Mouse (Mus musculus) forebrain, embryonic 14.5 days (tissue): ENCODE measurements at regions not wholly inside any gene's neighbourhood (a gene's known extent, or its start where the extent isn't known, plus 50 kb on each side); places are given as distances from the start of the nearest gene placed in this dataset.

Experiments used
- ATAC-seq: fragments of 200-750 bp; cut with Nextera tagmentation; 2 replicates; pipeline ENCODE4 v1.8.0; 2017; ENCODE audit warnings: mild to moderate bottlenecking, moderate library complexity
- DNase-seq: peaks from one replicate; pipeline ENCODE4 v3.0.0-alpha.2; 2015; ENCODE audit warnings: low spot score
- H3K27ac ChIP-seq: fragments of 300-500 bp; sonication (generic); 2 replicates; pipeline ENCODE4 v1.5.1; 2014; ENCODE audit warnings: low read depth, mild to moderate bottlenecking, control low read depth, low read length, moderate library complexity
- H3K27me3 ChIP-seq: fragments of 300-500 bp; sonication (generic); replicated peaks from 2 replicates; pipeline ENCODE4 v1.6.1; 2014; ENCODE audit warnings: low read length, control low read depth, mixed read lengths; ENCODE audit not compliant: control insufficient read depth, insufficient read depth
- H3K36me3 ChIP-seq: fragments of 300-500 bp; sonication (generic); 2 replicates; pipeline ENCODE4 v1.6.1; 2014; ENCODE audit warnings: low read length, control low read depth; ENCODE audit not compliant: control insufficient read depth, insufficient read depth
- H3K4me1 ChIP-seq: fragments of 300-500 bp; sonication (generic); 2 replicates; pipeline ENCODE4 v1.6.1; 2014; ENCODE audit warnings: antibody characterized with exemption, low read length, control low read depth; ENCODE audit not compliant: control insufficient read depth, insufficient read depth
- H3K4me2 ChIP-seq: fragments of 300-500 bp; sonication (generic); 2 replicates; pipeline ENCODE4 v1.6.1; 2014; ENCODE audit warnings: mild to moderate bottlenecking, control low read depth, low read length
- H3K4me3 ChIP-seq: fragments of 300-500 bp; sonication (generic); 2 replicates; pipeline ENCODE4 v1.5.1; 2014; ENCODE audit warnings: low read depth, low read length, control low read depth
- H3K9ac ChIP-seq: fragments of 300-500 bp; sonication (generic); 2 replicates; pipeline ENCODE4 v1.6.1; 2014; ENCODE audit warnings: mild to moderate bottlenecking, low read length, control low read depth, moderate library complexity
- H3K9me3 ChIP-seq: fragments of 300-500 bp; sonication (generic); replicated peaks from 2 replicates; pipeline ENCODE4 v1.6.1; 2016; ENCODE audit warnings: low read length, control low read depth, mixed read lengths; ENCODE audit not compliant: control insufficient read depth
- WGBS: fragments of 180-500 bp; shearing (Covaris S2); extraction: QIAGEN DNeasy Blood & Tissue Kit; methylation state at CpG from one replicate; pipeline ENCODE4 v1.1.7; 2014; 5-methylcytosine and 5-hydroxymethylcytosine counted together

GRCm38 (mm10) chr12:112344285-112344684, 145.0 kb upstream of the A530016L24Rik start:
- H3K27ac ChIP-seq, result no peak overlapping the region

GRCm38 (mm10) chr12:112345797-112346196, 143.5 kb upstream of the A530016L24Rik start:
- Histone ChIP-seq H3K27ac (no peak overlapping the region), H3K27me3 (no peaks in the 10 kb centered on the region), H3K4me2 (no peak overlapping the region), H3K4me3 (no peak overlapping the region), H3K4me1 (peaks cover 11% of the 10 kb centered on the region), H3K9me3 (no peaks in the 10 kb centered on the region), H3K9ac (no peak overlapping the region), H3K36me3 (no peaks in the 10 kb centered on the region)
- 87% methylated on average over 5 of the region's 5 CpGs for WGBS
- ATAC-seq, result no peak
- no peak for DNase-seq

More at GRCm38 (mm10) chr12:112344285-112344684, 145.0 kb upstream of the A530016L24Rik start:
- H3K9me3 ChIP-seq, result no peaks in the 10 kb centered on the region
- H3K9ac ChIP-seq, result no peak overlapping the region
- ATAC-seq (no peak), DNase-seq (no peak)
- no peak overlapping the region for H3K4me2 ChIP-seq
- H3K4me1 ChIP-seq, result peaks cover 10% of the 10 kb centered on the region
- H3K4me3 ChIP-seq, result no peak overlapping the region
- H3K36me3 ChIP-seq, result no peaks in the 10 kb centered on the region
- WGBS, result 86% methylated on average over 10 of the region's 10 CpGs
- no peaks in the 10 kb centered on the region for H3K27me3 ChIP-seq

DNA sequence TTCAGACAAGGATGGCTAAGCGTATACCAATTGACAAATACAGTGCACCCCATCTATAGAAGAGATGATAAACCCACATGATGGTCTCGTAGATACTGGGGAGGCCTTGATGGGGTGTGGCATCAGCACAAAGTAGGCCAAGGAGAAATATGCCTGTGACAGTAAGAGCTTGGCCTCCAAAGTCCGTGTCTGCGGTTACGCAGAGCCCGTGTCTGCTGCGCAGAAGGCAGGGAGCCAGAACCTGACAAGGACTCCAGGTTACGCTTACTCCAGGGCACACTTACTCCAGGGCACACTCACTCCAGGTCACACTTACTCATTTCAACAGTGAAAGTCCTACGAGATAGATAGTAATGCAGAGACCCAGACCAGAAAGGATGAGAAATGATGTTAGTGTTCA, 141.1 kb upstream of the A530016L24Rik start:
- H3K9me3 ChIP-seq, result no peaks in the 10 kb centered on the region
- no peak overlapping the region for H3K27ac ChIP-seq
- peaks cover 13% of the 10 kb centered on the region for H3K4me1 ChIP-seq
- H3K4me3 ChIP-seq, result no peak overlapping the region
- H3K36me3 ChIP-seq, result no peaks in the 10 kb centered on the region
- 94% methylated on average over 9 of the region's 9 CpGs for WGBS
- H3K9ac ChIP-seq, result no peak overlapping the region
- no peak for ATAC-seq
- no peak overlapping the region for H3K4me2 ChIP-seq
- no peaks in the 10 kb centered on the region for H3K27me3 ChIP-seq
- no peak for DNase-seq

GRCm38 (mm10) chr12:112349676-112350318, 139.5 kb upstream of the A530016L24Rik start:
- Histone ChIP-seq H3K27me3 (no peaks in the 10 kb centered on the region), H3K9ac (peak overlapping the region; percentile 13; the same call in 1 of the 2 replicates), H3K9me3 (no peaks in the 10 kb centered on the region), H3K4me2 (no peak overlapping the region), H3K4me1 (peaks cover 13% of the 10 kb centered on the region), H3K36me3 (no peaks in the 10 kb centered on the region), H3K4me3 (no peak overlapping the region), H3K27ac (peak overlapping the region; percentile 66)
- WGBS, result 47% methylated on average over 17 of the region's 17 CpGs
- peak; percentile 62; the same call in 1 of the 2 replicates for ATAC-seq
- peak; percentile 70 for DNase-seq

- WGBS, result 33% methylated on average over 9 of the region's 9 CpGs
- Histone ChIP-seq H3K4me3 (no peak overlapping the region), H3K27ac (no peak overlapping the region; the same call in 1 of the 2 replicates), H3K4me2 (no peak overlapping the region), H3K4me1 (peaks cover 13% of the 10 kb centered on the region), H3K36me3 (no peaks in the 10 kb centered on the region), H3K9me3 (no peaks in the 10 kb centered on the region), H3K27me3 (no peaks in the 10 kb centered on the region), H3K9ac (no peak overlapping the region)
- ATAC-seq, result no peak
- DNase-seq, result no peak
Measured at GRCm38 (mm10) chr12:112350733-112351132, 138.5 kb upstream of the A530016L24Rik start.

DNA sequence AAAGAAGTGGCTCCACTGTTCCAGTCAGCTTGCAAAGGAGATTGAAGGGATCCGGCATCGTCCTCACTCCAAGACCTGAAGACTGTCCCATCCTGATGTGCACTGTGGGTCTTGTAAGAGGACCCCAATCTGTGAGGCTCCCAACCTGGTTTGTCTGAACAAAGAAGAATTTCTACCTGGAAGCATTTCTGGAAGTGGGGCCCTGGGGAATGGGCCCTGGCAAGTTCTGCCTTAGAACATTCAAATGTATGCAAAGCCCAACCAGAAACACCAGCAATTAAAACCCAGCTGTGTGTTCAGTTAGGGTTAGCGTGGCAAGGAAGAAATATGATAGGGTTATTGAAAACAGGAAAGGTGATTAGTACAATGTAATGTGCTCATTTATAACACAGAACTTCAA, 125.9 kb upstream of the A530016L24Rik start:
- whole genome bisulfite sequencing, result 86% methylated on average over 3 of the region's 3 CpGs
- Histone ChIP-seq H3K27ac (no peak overlapping the region), H3K9ac (no peak overlapping the region), H3K36me3 (no peaks in the 10 kb centered on the region), H3K4me2 (no peak overlapping the region), H3K27me3 (no peaks in the 10 kb centered on the region), H3K9me3 (no peaks in the 10 kb centered on the region), H3K4me1 (no peaks in the 10 kb centered on the region), H3K4me3 (no peak overlapping the region)
- DNase-seq, result no peak
- ATAC-seq, result no peak

DNA sequence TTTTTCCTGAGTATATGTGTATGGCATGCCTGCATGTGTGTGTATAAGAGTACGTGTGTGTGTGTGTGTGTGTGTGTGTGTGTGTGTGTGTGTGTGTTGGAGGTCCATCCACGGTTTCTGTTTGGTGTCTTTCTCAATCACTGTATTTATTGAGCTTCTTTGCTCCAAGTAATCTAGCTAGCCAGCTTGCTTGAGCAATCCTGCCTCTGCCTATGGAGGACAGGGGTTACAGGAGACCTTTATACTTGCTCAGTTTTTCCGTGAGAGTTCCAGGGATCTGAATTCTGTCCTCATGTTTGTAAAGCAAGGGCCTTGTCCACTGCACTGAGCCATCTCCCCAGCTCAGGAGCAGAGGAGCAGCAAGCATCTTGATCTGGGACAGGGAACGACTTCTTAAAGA, 122.0 kb upstream of the A530016L24Rik start:
- no peak overlapping the region for H3K4me3 ChIP-seq
- WGBS, result 81% methylated on average over 4 of the region's 4 CpGs
- H3K27ac ChIP-seq, result no peak overlapping the region
- H3K4me2 ChIP-seq, result no peak overlapping the region
- no peaks in the 10 kb centered on the region for H3K9me3 ChIP-seq
- H3K36me3 ChIP-seq, result no peaks in the 10 kb centered on the region
- peaks cover 9% of the 10 kb centered on the region for H3K4me1 ChIP-seq
- H3K9ac ChIP-seq, result no peak overlapping the region
- ATAC-seq (no peak), DNase-seq (no peak)
- no peaks in the 10 kb centered on the region for H3K27me3 ChIP-seq

GRCm38 (mm10) chr12:112368112-112368511, 121.1 kb upstream of the A530016L24Rik start:
- no peaks in the 10 kb centered on the region for H3K9me3 ChIP-seq
- H3K27ac ChIP-seq, result no peak overlapping the region
- no peak for DNase-seq
- no peak overlapping the region for H3K4me3 ChIP-seq
- WGBS, result 82% methylated on average over 6 of the region's 6 CpGs
- H3K4me1 ChIP-seq, result peaks cover 9% of the 10 kb centered on the region
- H3K36me3 ChIP-seq, result no peaks in the 10 kb centered on the region
- H3K9ac ChIP-seq, result no peak overlapping the region
- no peak for ATAC-seq
- H3K27me3 ChIP-seq, result no peaks in the 10 kb centered on the region
- H3K4me2 ChIP-seq, result no peak overlapping the region

DNA sequence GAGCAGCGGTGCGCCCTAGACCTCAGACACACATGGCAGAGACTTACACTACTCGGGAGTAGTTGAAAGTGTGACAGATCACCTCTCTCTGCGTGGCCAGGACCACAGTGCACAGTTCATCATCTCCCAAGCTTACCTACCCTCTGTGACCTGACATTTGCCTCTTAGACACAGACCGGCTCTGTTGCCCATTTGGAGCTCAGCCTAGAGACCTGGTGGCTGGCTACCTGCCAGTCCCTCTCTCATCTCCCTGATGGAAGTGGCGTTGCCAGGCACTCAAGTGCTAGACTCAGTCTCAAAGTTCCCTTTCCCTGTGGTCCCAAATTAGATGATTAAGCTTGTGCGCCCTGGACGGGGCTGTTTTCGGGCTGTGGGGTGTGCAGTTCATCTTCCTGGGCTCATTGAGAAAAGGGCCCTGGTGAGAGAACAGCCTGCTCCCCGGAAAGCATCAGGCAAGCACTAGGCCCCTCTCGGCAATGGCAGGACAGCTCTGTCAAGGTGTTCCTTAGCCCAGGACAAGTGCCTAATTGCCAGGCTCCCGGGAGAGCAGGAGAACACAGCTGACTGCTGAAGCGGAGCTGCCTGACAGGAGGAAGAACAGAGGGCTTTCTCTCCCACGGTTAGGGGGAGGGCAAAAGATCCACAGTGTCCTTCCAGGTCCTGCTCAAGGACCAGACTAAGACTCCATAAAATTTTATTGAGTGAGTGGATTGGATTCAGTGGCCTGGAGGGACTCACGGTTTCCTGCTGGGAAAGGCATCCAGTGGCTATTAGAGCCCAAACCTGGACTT, 119.5 kb upstream of the A530016L24Rik start:
- peak; percentile 39 for DNase-seq
- WGBS, result 53% methylated on average over 15 of the region's 15 CpGs

More for the DNA sequence above, 119.5 kb upstream of the A530016L24Rik start:
- Histone ChIP-seq H3K36me3 (no peaks in the 10 kb centered on the region), H3K4me2 (no peak overlapping the region), H3K4me3 (no peak overlapping the region), H3K27ac (no peak overlapping the region), H3K27me3 (no peaks in the 10 kb centered on the region), H3K4me1 (peaks cover 9% of the 10 kb centered on the region), H3K9ac (no peak overlapping the region), H3K9me3 (no peaks in the 10 kb centered on the region)
- no peak for ATAC-seq
